Mouse (Mus musculus): ENCODE measurements at regions not wholly inside any gene's neighbourhood (a gene's known extent, or its start where the extent isn't known, plus 50 kb on each side); places are given as distances from the start of the nearest gene placed in this dataset.

GRCm38 (mm10) chr16:93083142-93083541 is 257.2 kb upstream of the Runx1 start:
- H3K4me1 ChIP-seq (replicated peaks; ENCODE audit: control insufficient read depth, insufficient read depth, low read length), result peaks cover 4% of the 10 kb centered on the region; the same call in 1 of the 2 replicates
- TF ChIP-seq POLR2A (IDR thresholded peaks at IDR 0.05; ENCODE audit: control insufficient read depth, extremely low read depth, insufficient read depth, low read length, poor library complexity) (no peak), CTCF (IDR thresholded peaks at IDR 0.05; ENCODE audit: borderline replicate concordance, control insufficient read depth, extremely low read depth, insufficient read depth, low read length, poor library complexity) (no peak)
- no peak overlapping the region for H3K27ac ChIP-seq (ENCODE audit: control insufficient read depth, insufficient read depth, low read length)
- WGBS, result 72% methylated on average over 1 of the region's 1 CpGs
- no peaks in the 10 kb centered on the region for H3K27me3 ChIP-seq (ENCODE audit: control insufficient read depth, insufficient read depth, low read length)
- H3K4me3 ChIP-seq (ENCODE audit: control insufficient read depth, insufficient read depth, low read length), result no peak overlapping the region
- DNase-seq, result no peak
- H3K36me3 ChIP-seq (ENCODE audit: control insufficient read depth, insufficient read depth, low read length), result no peaks in the 10 kb centered on the region

GRCm38 (mm10) chr16:93081533-93081932 is 255.6 kb upstream of the Runx1 start:
- Histone ChIP-seq H3K27ac (ENCODE audit: control insufficient read depth, insufficient read depth, low read length) (no peak overlapping the region), H3K4me3 (ENCODE audit: control insufficient read depth, insufficient read depth, low read length) (no peak overlapping the region), H3K4me1 (replicated peaks; ENCODE audit: control insufficient read depth, insufficient read depth, low read length) (peaks cover 4% of the 10 kb centered on the region; the same call in 1 of the 2 replicates), H3K36me3 (ENCODE audit: control insufficient read depth, insufficient read depth, low read length) (no peaks in the 10 kb centered on the region), H3K27me3 (ENCODE audit: control insufficient read depth, insufficient read depth, low read length) (no peaks in the 10 kb centered on the region)
- no peak for TF ChIP-seq POLR2A (IDR thresholded peaks at IDR 0.05; ENCODE audit: control insufficient read depth, extremely low read depth, insufficient read depth, low read length, poor library complexity)
- TF ChIP-seq CTCF (IDR thresholded peaks at IDR 0.05; ENCODE audit: borderline replicate concordance, control insufficient read depth, extremely low read depth, insufficient read depth, low read length, poor library complexity), result no peak
- WGBS, result 96% methylated on average over 2 of the region's 2 CpGs
- DNase-seq, result no peak

GRCm38 (mm10) chr16:93079660-93080390 is 253.9 kb upstream of the Runx1 start:
- Histone ChIP-seq H3K36me3 (ENCODE audit: control insufficient read depth, insufficient read depth, low read length) (no peaks in the 10 kb centered on the region), H3K27me3 (ENCODE audit: control insufficient read depth, insufficient read depth, low read length) (no peaks in the 10 kb centered on the region), H3K4me1 (replicated peaks; ENCODE audit: control insufficient read depth, insufficient read depth, low read length) (peaks cover 4% of the 10 kb centered on the region; the same call in 1 of the 2 replicates), H3K27ac (ENCODE audit: control insufficient read depth, insufficient read depth, low read length) (no peak overlapping the region; the same call in 1 of the 2 replicates), H3K4me3 (ENCODE audit: control insufficient read depth, insufficient read depth, low read length) (no peak overlapping the region)
- 88% methylated on average over 17 of the region's 17 CpGs for WGBS
- DNase-seq, result peak; percentile 22
- no peak for TF ChIP-seq CTCF (IDR thresholded peaks at IDR 0.05; ENCODE audit: borderline replicate concordance, control insufficient read depth, extremely low read depth, insufficient read depth, low read length, poor library complexity)
- no peak for TF ChIP-seq POLR2A (IDR thresholded peaks at IDR 0.05; ENCODE audit: control insufficient read depth, extremely low read depth, insufficient read depth, low read length, poor library complexity)

- no peak for DNase-seq
- TF ChIP-seq CTCF (IDR thresholded peaks at IDR 0.05; ENCODE audit: borderline replicate concordance, control insufficient read depth, extremely low read depth, insufficient read depth, low read length, poor library complexity), result no peak
- TF ChIP-seq POLR2A (IDR thresholded peaks at IDR 0.05; ENCODE audit: control insufficient read depth, extremely low read depth, insufficient read depth, low read length, poor library complexity), result no peak
- H3K4me1 ChIP-seq (replicated peaks; ENCODE audit: control insufficient read depth, insufficient read depth, low read length), result peaks cover 4% of the 10 kb centered on the region; the same call in 1 of the 2 replicates
- no peak overlapping the region for H3K27ac ChIP-seq (ENCODE audit: control insufficient read depth, insufficient read depth, low read length)
- no peaks in the 10 kb centered on the region for H3K27me3 ChIP-seq (ENCODE audit: control insufficient read depth, insufficient read depth, low read length)
- 90% methylated on average over 3 of the region's 3 CpGs for WGBS
- no peak overlapping the region for H3K4me3 ChIP-seq (ENCODE audit: control insufficient read depth, insufficient read depth, low read length)
- H3K36me3 ChIP-seq (ENCODE audit: control insufficient read depth, insufficient read depth, low read length), result no peaks in the 10 kb centered on the region
Measured at GRCm38 (mm10) chr16:93078909-93079308, 253.0 kb upstream of the Runx1 start.

GRCm38 (mm10) chr16:93075488-93075887 is 249.5 kb upstream of the Runx1 start:
- Histone ChIP-seq H3K4me1 (replicated peaks; ENCODE audit: control insufficient read depth, insufficient read depth, low read length) (peaks cover 13% of the 10 kb centered on the region), H3K27ac (ENCODE audit: control insufficient read depth, insufficient read depth, low read length) (no peak overlapping the region), H3K36me3 (ENCODE audit: control insufficient read depth, insufficient read depth, low read length) (no peaks in the 10 kb centered on the region), H3K4me3 (ENCODE audit: control insufficient read depth, insufficient read depth, low read length) (no peak overlapping the region), H3K27me3 (ENCODE audit: control insufficient read depth, insufficient read depth, low read length) (no peaks in the 10 kb centered on the region)
- no peak for DNase-seq
- TF ChIP-seq CTCF (IDR thresholded peaks at IDR 0.05; ENCODE audit: borderline replicate concordance, control insufficient read depth, extremely low read depth, insufficient read depth, low read length, poor library complexity), result no peak
- no peak for TF ChIP-seq POLR2A (IDR thresholded peaks at IDR 0.05; ENCODE audit: control insufficient read depth, extremely low read depth, insufficient read depth, low read length, poor library complexity)
- WGBS, result 96% methylated on average over 11 of the region's 11 CpGs

- no peaks in the 10 kb centered on the region for H3K27me3 ChIP-seq (ENCODE audit: control insufficient read depth, insufficient read depth, low read length)
- peaks cover 9% of the 10 kb centered on the region for H3K4me1 ChIP-seq (replicated peaks; ENCODE audit: control insufficient read depth, insufficient read depth, low read length)
- WGBS, result 86% methylated on average over 6 of the region's 6 CpGs
- H3K4me3 ChIP-seq (ENCODE audit: control insufficient read depth, insufficient read depth, low read length), result no peak overlapping the region
- DNase-seq, result no peak
- H3K27ac ChIP-seq (ENCODE audit: control insufficient read depth, insufficient read depth, low read length), result no peak overlapping the region
- TF ChIP-seq POLR2A (IDR thresholded peaks at IDR 0.05; ENCODE audit: control insufficient read depth, extremely low read depth, insufficient read depth, low read length, poor library complexity), result no peak
- TF ChIP-seq CTCF (IDR thresholded peaks at IDR 0.05; ENCODE audit: borderline replicate concordance, control insufficient read depth, extremely low read depth, insufficient read depth, low read length, poor library complexity), result no peak
- no peaks in the 10 kb centered on the region for H3K36me3 ChIP-seq (ENCODE audit: control insufficient read depth, insufficient read depth, low read length)
Measured at GRCm38 (mm10) chr16:93072156-93072555, 246.2 kb upstream of the Runx1 start.
